Mouse (Mus musculus): ENCODE measurements around the gene Syngr1.

GRCm38 (mm10) chr15:80155707-80156106, 64.6 kb downstream of the Syngr1 start:
- TF ChIP-seq CTCF (IDR thresholded peaks at IDR 0.05; ENCODE audit: low read depth, low read length) (no peak), POLR2A (IDR thresholded peaks at IDR 0.05; ENCODE audit: borderline replicate concordance, low read depth, low read length) (no peak)

All from bone marrow macrophage, adult 2 months (primary cell).